Mouse (Mus musculus) heart, postnatal 0 days (tissue): ENCODE results near the gene Rfk.

Source experiments
- CTCF ChIP-seq: IDR thresholded peaks from 2 replicates; pipeline ENCODE4 v1.5.1; 2016; ENCODE audit warnings: antibody characterized with exemption, control low read depth, low read depth
- EP300 ChIP-seq: IDR thresholded peaks from 2 replicates; pipeline ENCODE4 v1.6.1; 2016; ENCODE audit warnings: antibody characterized with exemption, low read depth

- TF ChIP-seq CTCF (no peak), EP300 (no peak)
Observed at GRCm38 (mm10) chr19:17369581-17369980, 24.3 kb upstream of the Rfk start.
